In the genomic region with DNA sequence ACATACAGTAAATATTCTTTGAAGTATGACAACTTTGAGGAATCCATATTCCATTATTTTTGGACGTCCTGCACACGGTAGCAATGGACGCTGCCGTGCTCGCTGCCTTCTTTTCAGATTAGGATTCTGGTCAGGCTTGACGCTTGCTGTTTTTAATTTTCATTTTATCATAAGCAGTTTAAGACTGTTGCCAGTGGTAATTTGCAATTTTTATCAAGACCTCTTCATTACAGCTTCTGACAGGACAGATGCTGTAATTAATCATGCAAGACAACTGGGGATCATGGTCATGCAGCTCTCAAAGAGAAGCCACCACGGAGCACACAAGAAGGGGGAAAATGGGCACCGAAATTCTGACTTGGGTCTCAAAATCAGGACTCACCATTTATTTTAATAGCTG, we compare ENCODE assay signal across 26 mouse cellular contexts.
DNase-seq lines count a peak whose midpoint lies in the region; ATAC-seq and TF ChIP-seq lines count a peak whose summit lies in the region.
"Had no signal": no experiment of that assay in that cellular context is flagged by ENCODE, and none has a peak within 500 bp of the region (broad histone marks: within the 10 kb centered on the region; RNA-seq: fewer than 3 reads in every experiment).

No protein-coding gene starts in this region.

- no peaks in the 10 kb centered on the region for H3K9me3 ChIP-seq in forebrain, embryonic 14.5 days (replicated peaks; ENCODE audit: control insufficient read depth, low read length)
- no peaks in the 10 kb centered on the region for H3K9me3 ChIP-seq in forebrain, embryonic 11.5 days (ENCODE audit: control insufficient read depth, low read length)
- H3K9me3 ChIP-seq in hindbrain, embryonic 12.5 days (replicated peaks) = no peaks in the 10 kb centered on the region
- H3K9me3 ChIP-seq in hindbrain, postnatal 0 days (ENCODE audit: low read length) = no peaks in the 10 kb centered on the region
- no peaks in the 10 kb centered on the region for H3K9me3 ChIP-seq in midbrain, postnatal 0 days (ENCODE audit: low read length)
- H3K9me3 ChIP-seq in stomach, postnatal 0 days (ENCODE audit: control insufficient read depth, low read length) = no peaks in the 10 kb centered on the region
- H3K9me3 ChIP-seq: embryonic facial prominence, embryonic 15.5 days; heart, embryonic 12.5 days; limb, embryonic 10.5 days; liver, embryonic 15.5 days; lung, embryonic 15.5 days had no signal

- TF ChIP-seq CTCF in hindbrain, postnatal 0 days (IDR thresholded peaks at IDR 0.05; ENCODE audit: low read depth) = no peak
- no peak for TF ChIP-seq CTCF in midbrain, postnatal 0 days (IDR thresholded peaks at IDR 0.05)
- no peak for TF ChIP-seq CTCF in stomach, postnatal 0 days (IDR thresholded peaks at IDR 0.05; ENCODE audit: low read depth)

- DNase-seq in forebrain, embryonic 14.5 days (ENCODE audit: low spot score) = peak; percentile 25
- no peak for DNase-seq in forebrain, embryonic 11.5 days (ENCODE audit: low spot score)
- peak; percentile 51 for DNase-seq in hindbrain, postnatal 0 days (ENCODE audit: low spot score)
- DNase-seq in midbrain, postnatal 0 days (ENCODE audit: low spot score) = peak; percentile 44
- DNase-seq in stomach, postnatal 0 days (ENCODE audit: low spot score) = no peak
- DNase-seq: adrenal gland, postnatal 14 days; cerebellum, adult 9-11 months; gastrocnemius, postnatal 14 days; heart, adult 18-20 months; heart, postnatal 10 days; kidney, adult 11 months; liver; lung, postnatal 36 days; right cerebral cortex, postnatal 25 days; spleen, adult 18-20 months; thymus, postnatal 14 days had no signal

- H3K9ac ChIP-seq in forebrain, embryonic 14.5 days (ENCODE audit: low read length) = no peak overlapping the region
- no peak overlapping the region for H3K9ac ChIP-seq in forebrain, embryonic 11.5 days (ENCODE audit: low read length)
- H3K9ac ChIP-seq in hindbrain, embryonic 12.5 days = no peak overlapping the region
- no peak overlapping the region for H3K9ac ChIP-seq in hindbrain, postnatal 0 days (replicated peaks; ENCODE audit: low read length)
- no peak overlapping the region for H3K9ac ChIP-seq in midbrain, postnatal 0 days (replicated peaks; ENCODE audit: low read length, poor library complexity, severe bottlenecking)
- no peak overlapping the region for H3K9ac ChIP-seq in stomach, postnatal 0 days (ENCODE audit: low read length)
- H3K9ac ChIP-seq: embryonic facial prominence, embryonic 15.5 days; heart, embryonic 12.5 days; liver, embryonic 15.5 days; lung, embryonic 15.5 days had no signal

- H3K4me3 ChIP-seq in forebrain, embryonic 14.5 days (ENCODE audit: low read depth, low read length) = no peak overlapping the region
- H3K4me3 ChIP-seq in forebrain, embryonic 11.5 days (ENCODE audit: low read depth, low read length) = no peak overlapping the region
- no peak overlapping the region for H3K4me3 ChIP-seq in hindbrain, embryonic 12.5 days
- H3K4me3 ChIP-seq in hindbrain, postnatal 0 days (ENCODE audit: low read length) = no peak overlapping the region
- H3K4me3 ChIP-seq in midbrain, postnatal 0 days (ENCODE audit: low read depth, low read length) = no peak overlapping the region
- H3K4me3 ChIP-seq in stomach, postnatal 0 days (ENCODE audit: low read depth, low read length) = no peak overlapping the region
- H3K4me3 ChIP-seq: embryonic facial prominence, embryonic 15.5 days; heart, embryonic 12.5 days; limb, embryonic 10.5 days; liver, embryonic 15.5 days; lung, embryonic 15.5 days; megakaryocyte, embryonic 14.5 days had no signal

- TF ChIP-seq EP300 in stomach, postnatal 0 days (optimal IDR thresholded peaks at IDR 0.05) = no peak

- no peak overlapping the region for H3K27ac ChIP-seq in forebrain, embryonic 14.5 days (ENCODE audit: low read depth, low read length)
- H3K27ac ChIP-seq in forebrain, embryonic 11.5 days (ENCODE audit: low read depth, low read length) = no peak overlapping the region
- H3K27ac ChIP-seq in hindbrain, embryonic 12.5 days = peak overlapping the region; percentile 64
- no peak overlapping the region for H3K27ac ChIP-seq in hindbrain, postnatal 0 days
- no peak overlapping the region for H3K27ac ChIP-seq in midbrain, postnatal 0 days (ENCODE audit: low read depth, low read length)
- no peak overlapping the region for H3K27ac ChIP-seq in stomach, postnatal 0 days (replicated peaks)
- H3K27ac ChIP-seq: embryonic facial prominence, embryonic 15.5 days; kidney, postnatal 0 days; limb, embryonic 10.5 days; liver, embryonic 15.5 days; lung, embryonic 15.5 days had no signal

- no peaks in the 10 kb centered on the region for H3K27me3 ChIP-seq in forebrain, embryonic 14.5 days (replicated peaks; ENCODE audit: control insufficient read depth, insufficient read depth, low read length)
- no peaks in the 10 kb centered on the region; the same call in 1 of the 2 replicates for H3K27me3 ChIP-seq in forebrain, embryonic 11.5 days (ENCODE audit: control insufficient read depth, insufficient read depth, low read length)
- H3K27me3 ChIP-seq in hindbrain, embryonic 12.5 days = no peaks in the 10 kb centered on the region
- H3K27me3 ChIP-seq in hindbrain, postnatal 0 days (ENCODE audit: insufficient read depth, low read length) = no peaks in the 10 kb centered on the region
- no peaks in the 10 kb centered on the region for H3K27me3 ChIP-seq in midbrain, postnatal 0 days (ENCODE audit: insufficient read depth, low read length)
- no peaks in the 10 kb centered on the region for H3K27me3 ChIP-seq in stomach, postnatal 0 days (ENCODE audit: control insufficient read depth, insufficient read depth, low read length)
- H3K27me3 ChIP-seq: embryonic facial prominence, embryonic 15.5 days; heart, embryonic 12.5 days; liver, embryonic 15.5 days; lung, embryonic 15.5 days; megakaryocyte, embryonic 14.5 days had no signal

- H3K36me3 ChIP-seq in forebrain, embryonic 14.5 days (ENCODE audit: control insufficient read depth, insufficient read depth, low read length) = peaks cover 32% of the 10 kb centered on the region
- peaks cover 7% of the 10 kb centered on the region; the same call in 1 of the 2 replicates for H3K36me3 ChIP-seq in forebrain, embryonic 11.5 days (ENCODE audit: control insufficient read depth, insufficient read depth, low read length)
- peaks cover 15% of the 10 kb centered on the region for H3K36me3 ChIP-seq in hindbrain, embryonic 12.5 days
- H3K36me3 ChIP-seq in hindbrain, postnatal 0 days (ENCODE audit: insufficient read depth, low read length) = peaks cover 9% of the 10 kb centered on the region
- H3K36me3 ChIP-seq in midbrain, postnatal 0 days (ENCODE audit: insufficient read depth, low read length) = peaks cover 8% of the 10 kb centered on the region
- H3K36me3 ChIP-seq in stomach, postnatal 0 days (ENCODE audit: control insufficient read depth, insufficient read depth, low read length) = peaks cover 4% of the 10 kb centered on the region; the same call in 1 of the 2 replicates
- H3K36me3 ChIP-seq: embryonic facial prominence, embryonic 15.5 days; liver, embryonic 15.5 days; lung, embryonic 15.5 days had no signal

- ATAC-seq in forebrain, embryonic 14.5 days = no peak
- no peak for ATAC-seq in forebrain, embryonic 11.5 days (replicated peaks; ENCODE audit: low FRiP score)
- no peak for ATAC-seq in hindbrain, embryonic 12.5 days (ENCODE audit: low FRiP score)
- ATAC-seq in hindbrain, postnatal 0 days = no peak
- ATAC-seq in midbrain, postnatal 0 days (ENCODE audit: low FRiP score) = no peak
- no peak for ATAC-seq in frontal cortex, adult (ENCODE audit: low TSS enrichment)
- no peak for ATAC-seq in stomach, postnatal 0 days (ENCODE audit: low FRiP score, low TSS enrichment)
- ATAC-seq: CD4-positive, CD25-positive, alpha-beta regulatory T cell, adult 4 months had no signal

- peaks cover 29% of the 10 kb centered on the region for H3K4me1 ChIP-seq in forebrain, embryonic 14.5 days (ENCODE audit: control insufficient read depth, insufficient read depth, low read length)
- 0 out of 2 replicates have a peak, but pooled peaks cover 4% of the 10 kb centered on the region for H3K4me1 ChIP-seq in forebrain, embryonic 11.5 days (replicated peaks; ENCODE audit: control insufficient read depth, insufficient read depth, low read length)
- H3K4me1 ChIP-seq in hindbrain, embryonic 12.5 days = peaks cover 34% of the 10 kb centered on the region
- no peaks in the 10 kb centered on the region; the same call in 1 of the 2 replicates for H3K4me1 ChIP-seq in hindbrain, postnatal 0 days (ENCODE audit: insufficient read depth, low read length)
- no peaks in the 10 kb centered on the region; the same call in 1 of the 2 replicates for H3K4me1 ChIP-seq in midbrain, postnatal 0 days (ENCODE audit: insufficient read depth, low read length)
- no peaks in the 10 kb centered on the region for H3K4me1 ChIP-seq in stomach, postnatal 0 days (replicated peaks; ENCODE audit: control insufficient read depth, insufficient read depth)
- H3K4me1 ChIP-seq: heart, embryonic 12.5 days; liver, embryonic 15.5 days; lung, embryonic 15.5 days; megakaryocyte, embryonic 14.5 days had no signal

- WGBS in forebrain, embryonic 14.5 days = 80% methylated on average over 8 of the region's 8 CpGs
- WGBS in forebrain, embryonic 11.5 days = 83% methylated on average over 8 of the region's 8 CpGs
- 52% methylated on average over 8 of the region's 8 CpGs for WGBS in hindbrain, embryonic 12.5 days
- 45% methylated on average over 8 of the region's 8 CpGs for WGBS in hindbrain, postnatal 0 days
- WGBS in midbrain, postnatal 0 days = 36% methylated on average over 8 of the region's 8 CpGs
- 94% methylated on average over 8 of the region's 8 CpGs for WGBS in stomach, postnatal 0 days

- H3K4me2 ChIP-seq in forebrain, embryonic 14.5 days (ENCODE audit: low read length) = no peak overlapping the region
- no peak overlapping the region for H3K4me2 ChIP-seq in forebrain, embryonic 11.5 days (ENCODE audit: low read depth, low read length, severe bottlenecking)
- H3K4me2 ChIP-seq in hindbrain, embryonic 12.5 days (replicated peaks) = no peak overlapping the region
- H3K4me2 ChIP-seq in hindbrain, postnatal 0 days (ENCODE audit: low read depth, low read length) = 0 out of 2 replicates have a peak overlapping the region, but pooled peaks have one; percentile 7
- H3K4me2 ChIP-seq in midbrain, postnatal 0 days (ENCODE audit: low read depth, low read length, poor library complexity, severe bottlenecking) = no peak overlapping the region
- H3K4me2 ChIP-seq in stomach, postnatal 0 days (replicated peaks; ENCODE audit: low read depth) = no peak overlapping the region
- H3K4me2 ChIP-seq: embryonic facial prominence, embryonic 15.5 days; heart, embryonic 12.5 days; liver, embryonic 15.5 days; lung, embryonic 15.5 days had no signal

Comparison
In these comparisons a context has a peak if more than half of its experiments do, and no peak if none do; other contexts are left out.
1. DNase-seq: peak in forebrain, embryonic 14.5 days (single experiment), hindbrain, postnatal 0 days (single experiment) and midbrain, postnatal 0 days (single experiment); none in forebrain, embryonic 11.5 days (single experiment) and stomach, postnatal 0 days (single experiment).